Mouse (Mus musculus): ENCODE measurements around the gene Tas2r135.

Gene Tas2r135

GRCm38 (mm10) chr6:42373669-42374430 lies 31.4 kb upstream of the Tas2r135 start:
- DNase-seq (ENCODE audit: low read depth), result no peak

- DNase-seq (ENCODE audit: low read depth), result no peak
Observed at GRCm38 (mm10) chr6:42374701-42375100, 30.5 kb upstream of the Tas2r135 start.

GRCm38 (mm10) chr6:42375131-42375530 lies 30.1 kb upstream of the Tas2r135 start:
- DNase-seq (ENCODE audit: low read depth), result no peak

- no peak for DNase-seq (ENCODE audit: low read depth)
Observed at GRCm38 (mm10) chr6:42376016-42376415, 29.2 kb upstream of the Tas2r135 start.

GRCm38 (mm10) chr6:42376504-42377019 lies 28.7 kb upstream of the Tas2r135 start:
- DNase-seq (ENCODE audit: low read depth), result no peak

- no peak for DNase-seq (ENCODE audit: low read depth)
Observed at GRCm38 (mm10) chr6:42377280-42377679, 28.0 kb upstream of the Tas2r135 start.

- no peak for DNase-seq (ENCODE audit: low read depth)
Observed at GRCm38 (mm10) chr6:42379551-42379950, 25.7 kb upstream of the Tas2r135 start.

- no peak for DNase-seq (ENCODE audit: low read depth)
Observed at GRCm38 (mm10) chr6:42380416-42381144, 24.7 kb upstream of the Tas2r135 start.

GRCm38 (mm10) chr6:42381221-42381620 lies 24.0 kb upstream of the Tas2r135 start:
- no peak for DNase-seq (ENCODE audit: low read depth)

GRCm38 (mm10) chr6:42381916-42382381 lies 23.3 kb upstream of the Tas2r135 start:
- no peak for DNase-seq (ENCODE audit: low read depth)

GRCm38 (mm10) chr6:42383360-42383759 lies 21.9 kb upstream of the Tas2r135 start:
- no peak for DNase-seq (ENCODE audit: low read depth)

GRCm38 (mm10) chr6:42385635-42386034 lies 19.6 kb upstream of the Tas2r135 start:
- DNase-seq (ENCODE audit: low read depth), result no peak

GRCm38 (mm10) chr6:42391796-42392330 lies 13.4 kb upstream of the Tas2r135 start:
- no peak for DNase-seq (ENCODE audit: low read depth)

- DNase-seq (ENCODE audit: low read depth), result peak; percentile 89
Observed at GRCm38 (mm10) chr6:42395960-42396809, 9.0 kb upstream of the Tas2r135 start.

GRCm38 (mm10) chr6:42397041-42397657 lies 8.1 kb upstream of the Tas2r135 start:
- DNase-seq (ENCODE audit: low read depth), result no peak

- no peak for DNase-seq (ENCODE audit: low read depth)
Observed at GRCm38 (mm10) chr6:42398285-42398684, 6.9 kb upstream of the Tas2r135 start.

GRCm38 (mm10) chr6:42398998-42399397 lies 6.2 kb upstream of the Tas2r135 start:
- no peak for DNase-seq (ENCODE audit: low read depth)

GRCm38 (mm10) chr6:42399938-42400337 lies 5.3 kb upstream of the Tas2r135 start, which contains the start of gene Tas2r143:
Gene Tas2r143, plus strand, starts transcription at chr6:42400238.
- DNase-seq (ENCODE audit: low read depth), result no peak

GRCm38 (mm10) chr6:42419443-42419842 lies 14.2 kb downstream of the Tas2r135 start:
- DNase-seq (ENCODE audit: low read depth), result peak; percentile 60

- no peak for DNase-seq (ENCODE audit: low read depth)
Observed at GRCm38 (mm10) chr6:42421439-42421838, 16.2 kb downstream of the Tas2r135 start.

- DNase-seq (ENCODE audit: low read depth), result no peak
Observed at GRCm38 (mm10) chr6:42424472-42424871, 19.2 kb downstream of the Tas2r135 start.
